Mouse (Mus musculus): ENCODE results near the gene Jdp2. TPM values are rescaled to one million over a fixed set of nuclear protein-coding genes. Genes with fewer than 3 reads are reported as not detected.

Jdp2 gene
- 0.15 and 0.48 TPM in 2 replicates for polyA plus RNA-seq (2016; fragmentation: Nextera tagmentation; extraction: Ambion mirVana)

GRCm38 (mm10) chr12:85598611-85599477 lies at the start of gene Jdp2:
TSS of gene Jdp2 (plus strand) at chr12:85599027.
- WGBS, result under 1% methylated on average over 90 of the region's 90 CpGs
- H3K36me3 ChIP-seq (replicated peaks), result no peaks in the 10 kb centered on the region
- H3K4me1 ChIP-seq, result peaks cover 34% of the 10 kb centered on the region
- DNase-seq (ENCODE audit: low spot score), result peak; percentile 84
- no peaks in the 10 kb centered on the region for H3K9me3 ChIP-seq
- H3K27ac ChIP-seq (replicated peaks), result peak within 1 kb of the TSS; percentile 87
- H3K27me3 ChIP-seq (replicated peaks; ENCODE audit: low read depth, poor library complexity, severe bottlenecking), result peaks cover 61% of the 10 kb centered on the region
- peak within 1 kb of the TSS; percentile 82 for H3K4me3 ChIP-seq

GRCm38 (mm10) chr12:85549661-85550060 lies 49.2 kb upstream of the Jdp2 start:
- 82% methylated on average over 8 of the region's 8 CpGs for WGBS
- H3K27ac ChIP-seq (replicated peaks), result no peak overlapping the region
- no peak overlapping the region for H3K4me3 ChIP-seq
- H3K36me3 ChIP-seq (replicated peaks), result no peaks in the 10 kb centered on the region
- no peak for DNase-seq (ENCODE audit: low spot score)
- H3K9me3 ChIP-seq, result no peaks in the 10 kb centered on the region
- H3K27me3 ChIP-seq (replicated peaks; ENCODE audit: low read depth, poor library complexity, severe bottlenecking), result no peaks in the 10 kb centered on the region
- H3K4me1 ChIP-seq, result peaks cover 18% of the 10 kb centered on the region

- Histone ChIP-seq H3K27me3 (replicated peaks; ENCODE audit: low read depth, poor library complexity, severe bottlenecking) (no peaks in the 10 kb centered on the region), H3K36me3 (replicated peaks) (no peaks in the 10 kb centered on the region), H3K9me3 (no peaks in the 10 kb centered on the region), H3K4me3 (no peak overlapping the region), H3K27ac (replicated peaks) (no peak overlapping the region), H3K4me1 (peaks cover 12% of the 10 kb centered on the region)
- no peak for DNase-seq (ENCODE audit: low spot score)
- 90% methylated on average over 4 of the region's 4 CpGs for WGBS
Observed at GRCm38 (mm10) chr12:85550435-85550834, 48.4 kb upstream of the Jdp2 start.

- Histone ChIP-seq H3K9me3 (no peaks in the 10 kb centered on the region), H3K27ac (replicated peaks) (no peak overlapping the region), H3K4me1 (no peaks in the 10 kb centered on the region)
Observed at GRCm38 (mm10) chr12:85559299-85559698, 39.5 kb upstream of the Jdp2 start.

DNA sequence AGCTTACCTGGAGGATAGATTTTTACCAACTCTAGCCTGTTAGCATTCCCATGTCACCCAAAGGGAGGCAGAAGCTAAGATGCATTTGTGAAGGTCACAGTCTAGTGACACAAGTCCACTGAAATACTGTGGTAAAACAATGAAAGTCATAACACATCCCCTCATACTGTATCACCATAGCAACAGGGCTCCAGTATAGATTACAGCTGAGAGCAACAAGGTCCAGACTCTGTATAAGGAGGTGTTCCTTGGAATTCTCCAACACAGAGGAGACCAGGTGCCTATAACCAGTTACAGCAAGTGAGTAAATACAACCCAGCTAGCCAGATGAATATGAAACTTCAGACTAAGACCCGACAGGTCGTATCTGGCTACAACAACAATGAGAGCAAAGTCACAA lies 33.4 kb upstream of the Jdp2 start:
- H3K27me3 ChIP-seq (replicated peaks; ENCODE audit: low read depth, poor library complexity, severe bottlenecking), result no peaks in the 10 kb centered on the region
- H3K4me3 ChIP-seq, result no peak overlapping the region
- no peaks in the 10 kb centered on the region for H3K36me3 ChIP-seq (replicated peaks)
- no peaks in the 10 kb centered on the region for H3K9me3 ChIP-seq
- no peak overlapping the region for H3K27ac ChIP-seq (replicated peaks)
- DNase-seq (ENCODE audit: low spot score), result no peak
- 88% methylated on average over 2 of the region's 2 CpGs for WGBS
- H3K4me1 ChIP-seq, result peaks cover 5% of the 10 kb centered on the region

More at GRCm38 (mm10) chr12:85559299-85559698, 39.5 kb upstream of the Jdp2 start:
- H3K4me3 ChIP-seq, result no peak overlapping the region
- H3K36me3 ChIP-seq (replicated peaks), result no peaks in the 10 kb centered on the region
- 91% methylated on average over 10 of the region's 10 CpGs for WGBS
- H3K27me3 ChIP-seq (replicated peaks; ENCODE audit: low read depth, poor library complexity, severe bottlenecking), result no peaks in the 10 kb centered on the region
- no peak for DNase-seq (ENCODE audit: low spot score)

GRCm38 (mm10) chr12:85568298-85568697 lies 30.5 kb upstream of the Jdp2 start:
- H3K4me1 ChIP-seq, result peaks cover 18% of the 10 kb centered on the region
- no peaks in the 10 kb centered on the region for H3K36me3 ChIP-seq (replicated peaks)
- no peak for DNase-seq (ENCODE audit: low spot score)
- no peaks in the 10 kb centered on the region for H3K9me3 ChIP-seq
- no peak overlapping the region for H3K27ac ChIP-seq (replicated peaks)
- H3K27me3 ChIP-seq (replicated peaks; ENCODE audit: low read depth, poor library complexity, severe bottlenecking), result no peaks in the 10 kb centered on the region
- no peak overlapping the region for H3K4me3 ChIP-seq
- WGBS, result 84% methylated on average over 3 of the region's 3 CpGs

GRCm38 (mm10) chr12:85569393-85570157 lies 29.3 kb upstream of the Jdp2 start:
- peaks cover 18% of the 10 kb centered on the region for H3K4me1 ChIP-seq
- H3K4me3 ChIP-seq, result no peak overlapping the region
- H3K27ac ChIP-seq (replicated peaks), result no peak overlapping the region
- DNase-seq (ENCODE audit: low spot score), result no peak
- 78% methylated on average over 12 of the region's 12 CpGs for WGBS
- H3K27me3 ChIP-seq (replicated peaks; ENCODE audit: low read depth, poor library complexity, severe bottlenecking), result no peaks in the 10 kb centered on the region
- no peaks in the 10 kb centered on the region for H3K9me3 ChIP-seq
- no peaks in the 10 kb centered on the region for H3K36me3 ChIP-seq (replicated peaks)

GRCm38 (mm10) chr12:85570158-85570540 lies 28.7 kb upstream of the Jdp2 start:
- H3K4me1 ChIP-seq, result peaks cover 18% of the 10 kb centered on the region
- H3K36me3 ChIP-seq (replicated peaks), result no peaks in the 10 kb centered on the region
- H3K27me3 ChIP-seq (replicated peaks; ENCODE audit: low read depth, poor library complexity, severe bottlenecking), result no peaks in the 10 kb centered on the region
- no peaks in the 10 kb centered on the region for H3K9me3 ChIP-seq
- no peak overlapping the region for H3K27ac ChIP-seq (replicated peaks)
- H3K4me3 ChIP-seq, result no peak overlapping the region
- no peak for DNase-seq (ENCODE audit: low spot score)
- 79% methylated on average over 1 of the region's 1 CpGs for WGBS

GRCm38 (mm10) chr12:85571312-85571711 lies 27.5 kb upstream of the Jdp2 start:
- Histone ChIP-seq H3K9me3 (no peaks in the 10 kb centered on the region), H3K27me3 (replicated peaks; ENCODE audit: low read depth, poor library complexity, severe bottlenecking) (no peaks in the 10 kb centered on the region), H3K36me3 (replicated peaks) (no peaks in the 10 kb centered on the region), H3K27ac (replicated peaks) (no peak overlapping the region), H3K4me1 (peaks cover 18% of the 10 kb centered on the region), H3K4me3 (no peak overlapping the region)
- WGBS, result 83% methylated on average over 11 of the region's 11 CpGs
- DNase-seq (ENCODE audit: low spot score), result no peak

DNA sequence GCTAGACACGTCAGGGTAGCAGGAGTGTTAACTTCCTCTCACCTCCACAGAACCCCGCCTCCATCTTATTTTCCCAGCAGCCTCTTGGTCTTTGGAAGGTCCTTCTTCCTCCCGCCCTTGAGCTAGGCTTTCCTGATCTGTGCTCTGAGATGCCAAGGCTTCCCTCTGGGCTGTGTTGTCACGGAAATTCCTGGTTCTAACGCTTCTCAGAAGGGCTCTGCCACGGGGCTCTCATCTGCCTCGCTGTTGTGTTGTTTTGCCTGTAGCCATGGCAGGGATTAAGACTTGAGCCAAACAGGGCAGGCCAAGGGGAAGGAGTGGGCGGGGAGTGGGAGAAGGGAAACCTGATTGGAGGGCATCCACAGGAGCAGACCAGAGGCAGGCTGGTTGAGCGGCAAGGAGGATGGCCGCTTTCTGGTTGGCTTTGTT lies 26.8 kb upstream of the Jdp2 start:
- Histone ChIP-seq H3K9me3 (no peaks in the 10 kb centered on the region), H3K27me3 (replicated peaks; ENCODE audit: low read depth, poor library complexity, severe bottlenecking) (no peaks in the 10 kb centered on the region), H3K4me1 (peaks cover 18% of the 10 kb centered on the region), H3K4me3 (peak overlapping the region; percentile 45), H3K36me3 (replicated peaks) (no peaks in the 10 kb centered on the region), H3K27ac (replicated peaks) (peak overlapping the region; percentile 79)
- peak; percentile 79 for DNase-seq (ENCODE audit: low spot score)
- 22% methylated on average over 10 of the region's 10 CpGs for WGBS

DNA sequence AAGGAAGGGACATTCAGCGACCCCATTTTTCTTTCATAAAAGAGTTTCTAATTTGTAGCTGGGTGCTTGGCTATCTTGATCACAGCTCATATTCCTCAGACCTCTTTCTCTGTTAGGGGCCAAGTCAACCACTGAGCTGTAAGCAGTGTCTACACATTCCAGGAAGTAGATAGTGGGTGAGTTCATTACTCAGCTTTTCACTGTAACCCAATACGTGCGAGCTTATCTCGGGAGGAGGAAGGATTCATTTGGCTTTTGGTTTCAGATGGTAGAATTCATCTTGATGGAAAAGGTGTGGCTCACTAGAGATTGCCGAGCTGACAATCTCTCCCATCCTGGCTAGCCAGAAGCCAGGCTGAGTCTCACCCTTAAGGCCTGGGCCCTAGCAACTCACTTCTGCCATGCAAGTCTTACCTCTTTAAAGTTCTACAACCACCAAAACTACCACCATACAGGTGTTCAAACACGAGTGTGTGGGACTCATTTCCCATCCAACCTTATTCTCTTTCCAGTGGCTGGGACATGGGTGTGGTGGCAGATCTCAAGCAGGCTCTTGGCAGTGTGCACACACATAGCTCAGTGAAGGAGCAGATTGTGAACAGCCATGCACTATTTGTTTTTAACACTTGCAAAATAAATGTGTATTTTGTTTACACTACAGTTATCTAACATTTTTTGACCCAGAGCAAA lies 23.9 kb upstream of the Jdp2 start:
- H3K4me3 ChIP-seq, result no peak overlapping the region
- no peak for DNase-seq (ENCODE audit: low spot score)
- peaks cover 13% of the 10 kb centered on the region for H3K4me1 ChIP-seq
- no peaks in the 10 kb centered on the region for H3K27me3 ChIP-seq (replicated peaks; ENCODE audit: low read depth, poor library complexity, severe bottlenecking)
- H3K27ac ChIP-seq (replicated peaks), result no peak overlapping the region
- H3K9me3 ChIP-seq, result no peaks in the 10 kb centered on the region
- H3K36me3 ChIP-seq (replicated peaks), result no peaks in the 10 kb centered on the region
- WGBS, result 86% methylated on average over 6 of the region's 6 CpGs

DNA sequence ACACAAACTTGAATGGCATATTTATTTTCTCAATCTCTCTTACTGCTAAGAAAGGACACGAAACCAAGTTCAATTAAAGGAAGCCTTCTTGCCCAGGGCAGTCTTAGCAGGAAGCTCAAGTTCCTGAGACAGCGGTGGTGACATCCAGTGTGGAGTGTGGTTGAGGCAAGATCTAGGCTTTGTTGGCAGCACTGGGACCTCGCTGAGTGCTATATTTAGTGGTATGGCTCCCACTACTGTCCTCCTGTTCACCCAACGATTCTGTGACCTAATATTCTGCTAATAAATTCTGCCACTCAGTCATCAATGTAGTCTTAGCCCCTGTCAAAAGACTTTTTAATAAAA lies 23.4 kb upstream of the Jdp2 start:
- DNase-seq (ENCODE audit: low spot score), result no peak
- no peak overlapping the region for H3K4me3 ChIP-seq
- no peak overlapping the region for H3K27ac ChIP-seq (replicated peaks)
- no peaks in the 10 kb centered on the region for H3K9me3 ChIP-seq
- H3K36me3 ChIP-seq (replicated peaks), result no peaks in the 10 kb centered on the region
- H3K4me1 ChIP-seq, result peaks cover 13% of the 10 kb centered on the region
- no peaks in the 10 kb centered on the region for H3K27me3 ChIP-seq (replicated peaks; ENCODE audit: low read depth, poor library complexity, severe bottlenecking)
- 78% methylated on average over 4 of the region's 4 CpGs for WGBS
